Mouse (Mus musculus) cerebellum, adult (tissue): ENCODE measurements around the gene Srrm1.
"Not testable (repeated sequence)": the region's sequence is repeated elsewhere in the genome, so short reads cannot be mapped to it uniquely, and the experiment has no call there.

Experiments
- ATAC-seq: cut with Nextera tagmentation; 2 replicates; pipeline ENCODE4 v1.9.2; 2017; ENCODE audit warnings: mild to moderate bottlenecking, moderate library complexity, mixed read lengths; ENCODE audit not compliant: insufficient number of reproducible peaks, low FRiP score, low TSS enrichment

Srrm1 gene

GRCm38 (mm10) chr4:135280016-135280415 is 73.1 kb downstream of the Srrm1 start:
- ATAC-seq = not testable (repeated sequence)

- ATAC-seq = no peak
Observed at GRCm38 (mm10) chr4:135276681-135277379, 76.3 kb downstream of the Srrm1 start.

- ATAC-seq = no peak
Observed at GRCm38 (mm10) chr4:135274761-135275160, 78.4 kb downstream of the Srrm1 start.

- ATAC-seq = no peak
Observed at GRCm38 (mm10) chr4:135273307-135273682, 79.8 kb downstream of the Srrm1 start.

- peak; percentile 88 for ATAC-seq
Observed at GRCm38 (mm10) chr4:135272640-135273306, 80.3 kb downstream of the Srrm1 start, which contains the start of gene Clic4. Gene Clic4 (minus strand): TSS chr4:135272814.

- 0 out of 2 replicates have a peak, but pooled peaks have one; percentile 12 for ATAC-seq
Observed at GRCm38 (mm10) chr4:135271881-135272616, 81.1 kb downstream of the Srrm1 start.

- ATAC-seq = no peak
Observed at GRCm38 (mm10) chr4:135271419-135271828, 81.7 kb downstream of the Srrm1 start.
